Mouse (Mus musculus) kidney, adult 2 months (tissue): ENCODE data around the gene Mfsd4b1. TPM values are rescaled to one million over a fixed set of nuclear protein-coding genes. Genes with fewer than 3 reads are reported as not detected.

Experiments used
- DNase-seq: peaks from one replicate; pipeline ENCODE4 v3.0.0; 2021
- H3K27ac ChIP-seq: fragments of 200-500 bp; 2 replicates; pipeline ENCODE4 v1.5.1; 2012; ENCODE audit warnings: low read depth, low read length, control low read depth, inconsistent platforms; ENCODE audit not compliant: insufficient read depth
- H3K27me3 ChIP-seq: fragments of 200-500 bp; replicated peaks from 2 replicates; pipeline ENCODE4 v1.6.1; 2012; ENCODE audit warnings: mild to moderate bottlenecking, moderate library complexity, low read length, inconsistent platforms; ENCODE audit not compliant: control insufficient read depth, insufficient read depth
- H3K36me3 ChIP-seq: fragments of 200-500 bp; 2 replicates; pipeline ENCODE4 v1.6.1; 2012; ENCODE audit warnings: mild to moderate bottlenecking, moderate library complexity, low read length, inconsistent platforms; ENCODE audit not compliant: control insufficient read depth, insufficient read depth
- H3K4me1 ChIP-seq: fragments of 200-500 bp; 2 replicates; pipeline ENCODE4 v1.6.1; 2011; ENCODE audit warnings: low read length; ENCODE audit not compliant: control insufficient read depth, insufficient read depth
- H3K4me3 ChIP-seq: fragments of 200-500 bp; 2 replicates; pipeline ENCODE4 v1.5.1; 2011; ENCODE audit warnings: mild to moderate bottlenecking, low read depth, low read length, control low read depth; ENCODE audit not compliant: insufficient read depth
- CTCF ChIP-seq: fragments of 200-500 bp; conservative IDR thresholded peaks from 2 replicates; pipeline ENCODE4 v1.5.1; 2011; ENCODE audit warnings: low read depth, mild to moderate bottlenecking, control low read depth, low read length, moderate library complexity, mixed read lengths; ENCODE audit not compliant: insufficient read depth, insufficient read length
- POLR2A ChIP-seq: fragments of 200-500 bp; IDR thresholded peaks from one replicate; pipeline ENCODE4 v1.6.1; 2011; ENCODE audit warnings: low read depth, low read length, control low read depth
- WGBS: fragments of 180-500 bp; shearing (Covaris S2); methylation state at CpG from one replicate; pipeline ENCODE4 v1.1.7; 2018; 5-methylcytosine and 5-hydroxymethylcytosine counted together
- polyA plus RNA-seq: library from polyadenylated mRNA; depleted of rRNA; stranded (reverse); fragments of >200 nt; gene quantifications from 2 replicates; pipeline ENCODE4 v1.2.3, GENCODE M21; 2012

Gene Mfsd4b1
- polyA plus RNA-seq, 1 experiment = 81.5 TPM

DNA sequence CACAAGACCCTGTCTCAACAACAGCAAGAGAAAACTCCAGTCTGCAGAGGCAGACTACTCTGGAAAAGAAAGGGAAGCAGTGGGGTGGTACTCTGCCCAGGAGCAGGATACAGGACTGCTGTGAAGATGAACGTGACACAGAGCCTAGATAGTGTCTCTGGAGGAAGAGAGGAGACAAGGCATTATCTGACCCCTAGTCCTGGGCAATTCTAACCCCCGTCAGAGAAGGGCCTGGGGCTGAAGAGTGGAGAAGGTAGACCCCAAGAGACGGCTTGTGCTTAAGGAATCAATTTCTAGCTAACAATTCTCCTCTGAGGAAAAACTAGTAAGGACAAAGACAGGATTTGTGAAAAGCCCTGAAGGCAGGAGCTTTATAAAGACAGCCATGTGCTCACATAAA is 40.3 kb upstream of the Mfsd4b1 start:
- no peaks in the 10 kb centered on the region for H3K36me3 ChIP-seq
- H3K27ac ChIP-seq = peak overlapping the region; percentile 26; the same call in 1 of the 2 replicates
- no peak for DNase-seq
- 79% methylated on average over 3 of the region's 3 CpGs for WGBS
- peaks cover 54% of the 10 kb centered on the region for H3K4me1 ChIP-seq
- no peak for TF ChIP-seq POLR2A
- no peak for TF ChIP-seq CTCF
- H3K27me3 ChIP-seq = no peaks in the 10 kb centered on the region
- no peak overlapping the region for H3K4me3 ChIP-seq

DNA sequence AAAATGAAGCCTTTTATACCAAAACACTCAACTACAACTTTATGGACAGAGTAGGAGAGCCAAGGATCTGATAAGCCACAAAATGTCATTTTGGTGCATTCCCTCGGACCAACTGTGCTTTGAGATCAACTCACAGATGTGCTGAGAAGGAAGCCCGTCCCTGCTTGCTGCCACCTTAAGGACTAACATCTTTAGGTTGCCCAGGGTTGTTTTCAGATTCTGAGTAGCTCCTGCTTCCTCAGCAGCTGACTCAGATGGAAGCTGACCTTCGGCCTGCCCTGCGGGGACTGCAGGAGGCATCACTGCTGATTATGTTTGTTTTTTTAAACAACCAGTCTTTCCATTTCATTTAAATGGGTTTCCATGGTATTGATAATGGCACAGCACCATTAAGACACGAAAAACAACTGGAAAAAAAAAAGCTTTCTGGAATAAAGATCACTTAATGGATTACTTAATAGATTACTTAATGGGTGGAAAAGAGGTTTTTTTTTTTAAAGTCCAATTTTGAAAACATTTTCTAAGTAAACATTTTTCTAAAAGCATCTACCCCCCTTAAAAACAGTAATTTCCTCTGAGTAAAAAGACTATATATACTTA is 38.3 kb upstream of the Mfsd4b1 start:
- no peaks in the 10 kb centered on the region for H3K27me3 ChIP-seq
- H3K27ac ChIP-seq = peak overlapping the region; percentile 99
- H3K4me3 ChIP-seq = no peak overlapping the region; the same call in 1 of the 2 replicates
- 15% methylated on average over 5 of the region's 5 CpGs for WGBS
- H3K36me3 ChIP-seq = no peaks in the 10 kb centered on the region
- H3K4me1 ChIP-seq = peaks cover 55% of the 10 kb centered on the region
- DNase-seq = peak; percentile 90
- TF ChIP-seq CTCF (no peak), POLR2A (no peak)

DNA sequence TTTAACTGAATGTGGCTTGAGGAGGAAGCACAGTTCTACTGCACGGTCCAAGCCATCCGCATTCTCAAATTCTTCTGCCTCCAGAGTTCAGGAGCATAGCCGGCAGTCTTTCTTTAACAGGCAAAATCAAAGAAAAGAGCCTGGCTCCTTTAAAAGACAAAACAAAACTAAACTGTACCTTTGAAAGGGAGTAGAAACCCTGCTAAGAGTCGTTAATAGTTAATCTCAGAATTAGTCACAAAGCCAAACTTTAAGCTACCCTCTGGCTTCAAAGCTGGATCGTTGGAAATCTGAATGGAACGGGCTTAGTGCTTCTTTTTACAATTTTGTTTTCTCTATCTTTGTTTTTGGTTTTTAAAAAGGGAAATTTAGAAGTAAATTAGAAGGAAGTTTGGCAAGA is 37.7 kb upstream of the Mfsd4b1 start:
- Histone ChIP-seq H3K4me1 (peaks cover 51% of the 10 kb centered on the region), H3K36me3 (no peaks in the 10 kb centered on the region), H3K27ac (peak overlapping the region; percentile 99), H3K4me3 (no peak overlapping the region; the same call in 1 of the 2 replicates), H3K27me3 (no peaks in the 10 kb centered on the region)
- TF ChIP-seq CTCF (no peak), POLR2A (no peak)
- 28% methylated on average over 6 of the region's 6 CpGs for WGBS
- peak; percentile 76 for DNase-seq

DNA sequence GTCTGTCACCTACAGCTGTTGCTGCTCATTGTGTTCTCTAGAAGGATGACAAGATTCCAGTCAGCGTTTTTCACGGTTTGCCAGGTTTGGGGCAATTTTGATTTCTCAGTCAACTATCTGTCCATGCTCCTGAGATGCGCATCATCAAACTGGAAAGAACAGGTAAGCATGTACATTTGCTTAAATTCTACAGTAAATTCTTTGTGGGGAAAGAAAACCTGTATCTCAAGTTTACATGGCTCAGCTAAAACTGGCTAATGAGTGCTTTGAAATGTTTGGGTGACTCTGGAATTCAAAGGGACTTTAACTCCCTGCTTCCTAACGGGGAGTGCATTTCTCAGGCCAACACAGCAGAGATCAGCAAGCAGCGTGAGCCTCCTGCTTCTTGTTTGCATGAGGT is 36.9 kb upstream of the Mfsd4b1 start:
- TF ChIP-seq CTCF (no peak), POLR2A (no peak)
- H3K27ac ChIP-seq = peak overlapping the region; percentile 99
- peak; percentile 59 for DNase-seq
- H3K4me1 ChIP-seq = peaks cover 56% of the 10 kb centered on the region
- WGBS = 35% methylated on average over 5 of the region's 5 CpGs
- H3K4me3 ChIP-seq = no peak overlapping the region
- no peaks in the 10 kb centered on the region for H3K27me3 ChIP-seq
- H3K36me3 ChIP-seq = no peaks in the 10 kb centered on the region

DNA sequence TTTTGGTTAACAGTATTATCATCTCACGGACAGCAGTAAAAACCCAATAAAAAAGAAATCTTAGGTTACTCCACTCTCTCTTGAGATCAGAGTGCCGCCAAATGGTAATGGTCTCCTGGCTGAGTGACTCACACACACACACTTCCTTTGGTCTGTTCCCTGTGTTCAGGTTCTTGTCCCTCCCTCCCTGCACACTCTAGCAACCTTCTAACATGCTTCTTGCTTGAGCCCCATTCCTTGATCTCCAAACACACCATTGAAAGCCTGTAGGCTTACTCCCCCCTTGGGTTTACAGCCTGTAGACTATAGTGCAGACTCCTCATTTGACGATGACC is 33.7 kb upstream of the Mfsd4b1 start:
- peaks cover 45% of the 10 kb centered on the region for H3K4me1 ChIP-seq
- H3K4me3 ChIP-seq = no peak overlapping the region
- WGBS = 36% methylated on average over 3 of the region's 3 CpGs
- no peaks in the 10 kb centered on the region for H3K27me3 ChIP-seq
- H3K36me3 ChIP-seq = no peaks in the 10 kb centered on the region
- H3K27ac ChIP-seq = peak overlapping the region; percentile 61
- TF ChIP-seq POLR2A (no peak), CTCF (no peak)
- no peak for DNase-seq

DNA sequence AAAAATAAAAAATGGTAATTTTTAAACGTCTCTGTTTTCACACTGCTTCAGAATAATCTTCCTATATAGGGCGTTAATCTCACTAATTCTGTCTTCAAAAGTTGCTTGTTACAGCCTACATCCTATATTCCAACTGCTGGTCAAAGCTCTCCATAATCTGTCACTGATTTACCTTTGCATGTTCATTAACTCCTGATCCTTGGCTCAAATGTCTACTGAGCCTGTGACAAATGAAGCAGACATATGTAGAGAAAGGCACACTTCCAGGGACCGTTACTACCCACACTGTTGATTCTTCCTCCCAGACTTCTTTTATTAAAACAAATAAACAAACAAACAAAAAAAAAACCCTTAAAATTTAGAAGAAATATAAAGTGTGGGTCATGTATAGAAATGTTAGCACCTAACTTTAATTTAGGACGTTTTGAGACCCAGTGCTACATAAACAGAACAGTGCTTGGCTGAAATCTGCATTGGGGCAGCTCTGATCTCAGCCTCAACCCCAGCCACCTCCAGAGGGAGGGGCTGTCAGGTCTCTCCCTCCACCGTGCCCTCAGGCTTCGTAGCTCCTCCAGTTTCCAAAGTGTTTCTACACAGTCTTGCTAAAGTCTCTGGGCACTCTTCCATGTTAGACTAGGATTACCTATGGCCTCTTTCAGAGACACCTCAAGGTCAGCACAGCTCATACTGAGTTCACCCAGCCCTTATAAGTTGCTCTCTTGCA is 33.2 kb upstream of the Mfsd4b1 start:
- Histone ChIP-seq H3K27me3 (no peaks in the 10 kb centered on the region), H3K27ac (peak overlapping the region; percentile 61), H3K4me1 (peaks cover 46% of the 10 kb centered on the region), H3K4me3 (no peak overlapping the region), H3K36me3 (no peaks in the 10 kb centered on the region)
- 23% methylated on average over 6 of the region's 6 CpGs for WGBS
- DNase-seq = peak; percentile 67
- TF ChIP-seq CTCF (no peak), POLR2A (no peak)

DNA sequence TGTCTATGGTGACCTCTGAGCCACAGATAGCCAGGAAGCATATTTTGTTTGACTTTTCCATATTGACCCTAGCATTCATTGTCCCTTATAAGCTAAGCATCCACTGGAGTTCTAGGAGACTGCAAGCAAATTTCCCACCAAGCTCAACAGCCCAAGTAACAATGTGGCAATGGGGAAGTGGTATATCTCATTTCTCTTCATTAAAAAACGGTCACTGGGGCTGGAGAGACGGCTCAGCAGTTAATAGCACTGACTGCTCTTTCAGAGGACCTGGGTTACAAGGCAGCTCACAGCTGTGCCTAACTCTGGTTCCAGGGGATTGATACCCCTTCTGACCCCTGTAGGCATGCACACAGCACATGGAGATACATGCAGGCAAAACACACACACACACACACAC is 32.5 kb upstream of the Mfsd4b1 start:
- peak overlapping the region; percentile 5; the same call in 1 of the 2 replicates for H3K27ac ChIP-seq
- no peak for DNase-seq
- no peaks in the 10 kb centered on the region for H3K36me3 ChIP-seq
- H3K4me1 ChIP-seq = peaks cover 44% of the 10 kb centered on the region
- no peak overlapping the region for H3K4me3 ChIP-seq
- no peaks in the 10 kb centered on the region for H3K27me3 ChIP-seq
- 29% methylated on average over 2 of the region's 2 CpGs for WGBS
- TF ChIP-seq CTCF (no peak), POLR2A (no peak)
